Mouse (Mus musculus): ENCODE results near the gene Slc34a1. TPM values are rescaled to one million over a fixed set of nuclear protein-coding genes. Genes with fewer than 3 reads are reported as not detected.
A peak's percentile ranks its signal among the peaks of the same experiment; 100 is the strongest.

The Slc34a1 gene
- polyA plus RNA-seq, 1 experiment from 2014 or later: not detected

- no peak for ATAC-seq (ENCODE audit: low read depth)
- Histone ChIP-seq H3K4me1 (replicated peaks; ENCODE audit: control insufficient read depth, insufficient read depth, low read length) (peaks cover 17% of the 10 kb centered on the region), H3K4me3 (ENCODE audit: low read length) (no peak overlapping the region), H3K36me3 (ENCODE audit: control insufficient read depth, insufficient read depth, low read length) (peaks cover 18% of the 10 kb centered on the region), H3K27ac (ENCODE audit: low read length) (no peak overlapping the region), H3K4me2 (ENCODE audit: low read depth, low read length) (no peak overlapping the region), H3K9ac (ENCODE audit: low read length) (no peak overlapping the region), H3K27me3 (ENCODE audit: control insufficient read depth, insufficient read depth, low read depth, low read length) (no peaks in the 10 kb centered on the region), H3K9me3 (ENCODE audit: control insufficient read depth, low read length) (no peaks in the 10 kb centered on the region)
- 36% methylated on average over 3 of the region's 3 CpGs for WGBS
These were observed 49.6 kb downstream of the Slc34a1 start for GRCm38 (mm10) chr13:55447543-55447943.

GRCm38 (mm10) chr13:55448131-55448530 is 50.1 kb downstream of the Slc34a1 start:
- no peaks in the 10 kb centered on the region for H3K27me3 ChIP-seq (ENCODE audit: control insufficient read depth, insufficient read depth, low read depth, low read length)
- H3K9me3 ChIP-seq (ENCODE audit: control insufficient read depth, low read length): no peaks in the 10 kb centered on the region
- no peak overlapping the region for H3K27ac ChIP-seq (ENCODE audit: low read length)
- no peak overlapping the region for H3K4me3 ChIP-seq (ENCODE audit: low read length)
- peaks cover 24% of the 10 kb centered on the region for H3K36me3 ChIP-seq (ENCODE audit: control insufficient read depth, insufficient read depth, low read length)
- no peak overlapping the region for H3K9ac ChIP-seq (ENCODE audit: low read length)
- H3K4me2 ChIP-seq (ENCODE audit: low read depth, low read length): no peak overlapping the region
- ATAC-seq (ENCODE audit: low read depth): no peak
- WGBS: 91% methylated on average over 5 of the region's 5 CpGs
- peaks cover 17% of the 10 kb centered on the region for H3K4me1 ChIP-seq (replicated peaks; ENCODE audit: control insufficient read depth, insufficient read depth, low read length)

GRCm38 (mm10) chr13:55449205-55449604 is 51.2 kb downstream of the Slc34a1 start:
- Histone ChIP-seq H3K4me1 (replicated peaks; ENCODE audit: control insufficient read depth, insufficient read depth, low read length) (peaks cover 10% of the 10 kb centered on the region), H3K27me3 (ENCODE audit: control insufficient read depth, insufficient read depth, low read depth, low read length) (no peaks in the 10 kb centered on the region), H3K27ac (ENCODE audit: low read length) (no peak overlapping the region), H3K9me3 (ENCODE audit: control insufficient read depth, low read length) (no peaks in the 10 kb centered on the region), H3K4me3 (ENCODE audit: low read length) (no peak overlapping the region), H3K36me3 (ENCODE audit: control insufficient read depth, insufficient read depth, low read length) (peaks cover 31% of the 10 kb centered on the region), H3K4me2 (ENCODE audit: low read depth, low read length) (no peak overlapping the region), H3K9ac (ENCODE audit: low read length) (no peak overlapping the region)
- ATAC-seq (ENCODE audit: low read depth): no peak
- WGBS: 91% methylated on average over 9 of the region's 9 CpGs

- Histone ChIP-seq H3K27ac (ENCODE audit: low read length) (no peak overlapping the region), H3K4me3 (ENCODE audit: low read length) (no peak overlapping the region), H3K36me3 (ENCODE audit: control insufficient read depth, insufficient read depth, low read length) (peaks cover 37% of the 10 kb centered on the region)
These were observed 51.9 kb downstream of the Slc34a1 start for GRCm38 (mm10) chr13:55449679-55450441.

GRCm38 (mm10) chr13:55450511-55450980 is 52.6 kb downstream of the Slc34a1 start:
- Histone ChIP-seq H3K36me3 (ENCODE audit: control insufficient read depth, insufficient read depth, low read length) (peaks cover 40% of the 10 kb centered on the region), H3K4me3 (ENCODE audit: low read length) (no peak overlapping the region), H3K27ac (ENCODE audit: low read length) (no peak overlapping the region), H3K9ac (ENCODE audit: low read length) (no peak overlapping the region), H3K4me1 (replicated peaks; ENCODE audit: control insufficient read depth, insufficient read depth, low read length) (peaks cover 10% of the 10 kb centered on the region), H3K27me3 (ENCODE audit: control insufficient read depth, insufficient read depth, low read depth, low read length) (no peaks in the 10 kb centered on the region), H3K4me2 (ENCODE audit: low read depth, low read length) (no peak overlapping the region), H3K9me3 (ENCODE audit: control insufficient read depth, low read length) (no peaks in the 10 kb centered on the region)
- WGBS: 73% methylated on average over 11 of the region's 11 CpGs
- no peak for ATAC-seq (ENCODE audit: low read depth)

More at GRCm38 (mm10) chr13:55449679-55450441, 51.9 kb downstream of the Slc34a1 start:
- H3K4me1 ChIP-seq (replicated peaks; ENCODE audit: control insufficient read depth, insufficient read depth, low read length): peaks cover 10% of the 10 kb centered on the region
- 88% methylated on average over 17 of the region's 17 CpGs for WGBS
- no peak overlapping the region for H3K9ac ChIP-seq (ENCODE audit: low read length)
- no peak for ATAC-seq (ENCODE audit: low read depth)
- no peaks in the 10 kb centered on the region for H3K9me3 ChIP-seq (ENCODE audit: control insufficient read depth, low read length)
- no peak overlapping the region for H3K4me2 ChIP-seq (ENCODE audit: low read depth, low read length)
- H3K27me3 ChIP-seq (ENCODE audit: control insufficient read depth, insufficient read depth, low read depth, low read length): no peaks in the 10 kb centered on the region

GRCm38 (mm10) chr13:55451296-55451695 is 53.3 kb downstream of the Slc34a1 start:
- Histone ChIP-seq H3K9me3 (ENCODE audit: control insufficient read depth, low read length) (no peaks in the 10 kb centered on the region), H3K4me2 (ENCODE audit: low read depth, low read length) (no peak overlapping the region), H3K27me3 (ENCODE audit: control insufficient read depth, insufficient read depth, low read depth, low read length) (no peaks in the 10 kb centered on the region), H3K4me3 (ENCODE audit: low read length) (no peak overlapping the region), H3K36me3 (ENCODE audit: control insufficient read depth, insufficient read depth, low read length) (peaks cover 41% of the 10 kb centered on the region), H3K9ac (ENCODE audit: low read length) (no peak overlapping the region), H3K4me1 (replicated peaks; ENCODE audit: control insufficient read depth, insufficient read depth, low read length) (peaks cover 4% of the 10 kb centered on the region), H3K27ac (ENCODE audit: low read length) (no peak overlapping the region)
- no peak for ATAC-seq (ENCODE audit: low read depth)
- 77% methylated on average over 10 of the region's 10 CpGs for WGBS

GRCm38 (mm10) chr13:55451785-55452549 is 54.0 kb downstream of the Slc34a1 start:
- H3K27me3 ChIP-seq (ENCODE audit: control insufficient read depth, insufficient read depth, low read depth, low read length): no peaks in the 10 kb centered on the region
- WGBS: 90% methylated on average over 16 of the region's 16 CpGs
- H3K4me2 ChIP-seq (ENCODE audit: low read depth, low read length): no peak overlapping the region
- no peaks in the 10 kb centered on the region; the same call in 1 of the 2 replicates for H3K4me1 ChIP-seq (replicated peaks; ENCODE audit: control insufficient read depth, insufficient read depth, low read length)
- H3K36me3 ChIP-seq (ENCODE audit: control insufficient read depth, insufficient read depth, low read length): peaks cover 45% of the 10 kb centered on the region
- ATAC-seq (ENCODE audit: low read depth): peak; percentile 37; the same call in 1 of the 2 replicates
- H3K4me3 ChIP-seq (ENCODE audit: low read length): no peak overlapping the region
- H3K27ac ChIP-seq (ENCODE audit: low read length): no peak overlapping the region
- no peak overlapping the region for H3K9ac ChIP-seq (ENCODE audit: low read length)
- H3K9me3 ChIP-seq (ENCODE audit: control insufficient read depth, low read length): no peaks in the 10 kb centered on the region

GRCm38 (mm10) chr13:55462965-55463364 is 65.0 kb downstream of the Slc34a1 start:
- no peak for ATAC-seq (ENCODE audit: low read depth)
- no peak overlapping the region for H3K4me2 ChIP-seq (ENCODE audit: low read depth, low read length)
- no peak overlapping the region for H3K9ac ChIP-seq (ENCODE audit: low read length)
- H3K4me3 ChIP-seq (ENCODE audit: low read length): no peak overlapping the region
- peaks cover 16% of the 10 kb centered on the region for H3K4me1 ChIP-seq (replicated peaks; ENCODE audit: control insufficient read depth, insufficient read depth, low read length)
- H3K27ac ChIP-seq (ENCODE audit: low read length): no peak overlapping the region
- peaks cover 15% of the 10 kb centered on the region for H3K36me3 ChIP-seq (ENCODE audit: control insufficient read depth, insufficient read depth, low read length)
- 37% methylated on average over 2 of the region's 2 CpGs for WGBS
- no peaks in the 10 kb centered on the region for H3K27me3 ChIP-seq (ENCODE audit: control insufficient read depth, insufficient read depth, low read depth, low read length)
- no peaks in the 10 kb centered on the region for H3K9me3 ChIP-seq (ENCODE audit: control insufficient read depth, low read length)

- peak overlapping the region; percentile 78 for H3K9ac ChIP-seq (ENCODE audit: low read length)
These were observed 65.5 kb downstream of the Slc34a1 start for GRCm38 (mm10) chr13:55463399-55464026.

More at GRCm38 (mm10) chr13:55463399-55464026, 65.5 kb downstream of the Slc34a1 start:
- ATAC-seq (ENCODE audit: low read depth): peak; percentile 8; the same call in 1 of the 2 replicates
- Histone ChIP-seq H3K9me3 (ENCODE audit: control insufficient read depth, low read length) (no peaks in the 10 kb centered on the region), H3K4me3 (ENCODE audit: low read length) (peak overlapping the region; percentile 68), H3K27ac (ENCODE audit: low read length) (no peak overlapping the region), H3K4me1 (replicated peaks; ENCODE audit: control insufficient read depth, insufficient read depth, low read length) (peaks cover 16% of the 10 kb centered on the region), H3K36me3 (ENCODE audit: control insufficient read depth, insufficient read depth, low read length) (peaks cover 12% of the 10 kb centered on the region), H3K4me2 (ENCODE audit: low read depth, low read length) (peak overlapping the region; percentile 99), H3K27me3 (ENCODE audit: control insufficient read depth, insufficient read depth, low read depth, low read length) (no peaks in the 10 kb centered on the region)
- WGBS: 11% methylated on average over 14 of the region's 14 CpGs
